Mouse (Mus musculus) cerebellum, adult (tissue): Measurements from ENCODE around the gene Tex14.
A peak's percentile ranks its signal among the peaks of the same experiment; 100 is the strongest.
"Not testable (repeated sequence)": the region's sequence is repeated elsewhere in the genome, so short reads cannot be mapped to it uniquely, and the experiment has no call there.

Experiments
- ATAC-seq: cut with Nextera tagmentation; 2 replicates; pipeline ENCODE4 v1.9.2; 2017; ENCODE audit warnings: mild to moderate bottlenecking, moderate library complexity, mixed read lengths; ENCODE audit not compliant: insufficient number of reproducible peaks, low FRiP score, low TSS enrichment

The Tex14 gene

GRCm38 (mm10) chr11:87426121-87426449, 21.2 kb downstream of the Tex14 start:
- ATAC-seq, result no peak

DNA sequence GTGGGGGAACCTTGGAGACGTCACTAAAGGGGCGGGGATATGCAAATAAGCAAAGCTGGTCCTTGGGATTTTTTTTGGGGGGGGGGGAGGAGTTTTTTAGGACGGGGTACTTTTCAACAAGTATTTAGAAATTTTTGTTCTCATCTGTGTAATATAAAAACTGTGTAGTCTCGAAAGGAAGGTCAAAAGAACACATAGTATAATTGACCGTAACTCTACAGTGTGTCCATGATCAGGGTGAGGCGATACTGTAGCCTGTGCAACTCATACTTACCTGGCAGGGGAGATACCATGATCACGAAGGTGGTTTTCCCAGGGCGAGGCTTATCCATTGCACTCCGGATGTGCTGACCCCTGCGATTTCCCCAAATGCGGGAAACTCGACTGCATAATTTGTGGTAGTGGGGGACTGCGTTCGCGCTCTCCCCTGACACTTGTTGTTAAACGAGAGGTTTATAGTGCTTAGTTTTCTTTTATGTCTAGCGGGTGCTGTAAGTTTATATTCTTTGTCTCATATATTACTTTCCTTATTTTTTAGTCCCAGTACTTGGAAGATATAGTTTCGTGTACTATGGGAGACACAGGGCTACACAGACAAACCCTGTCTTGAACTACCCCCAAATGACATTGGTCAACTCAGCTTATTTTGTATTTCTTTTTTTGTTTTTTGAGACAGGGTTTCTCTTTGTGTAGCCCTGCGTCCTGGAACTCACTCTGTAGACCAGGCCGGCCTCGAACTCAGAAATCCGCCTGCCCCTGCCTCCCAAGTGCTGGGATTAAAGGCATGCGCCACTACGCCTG, 21.8 kb downstream of the Tex14 start:
- ATAC-seq, result peak; percentile 68; the same call in 1 of the 2 replicates

DNA sequence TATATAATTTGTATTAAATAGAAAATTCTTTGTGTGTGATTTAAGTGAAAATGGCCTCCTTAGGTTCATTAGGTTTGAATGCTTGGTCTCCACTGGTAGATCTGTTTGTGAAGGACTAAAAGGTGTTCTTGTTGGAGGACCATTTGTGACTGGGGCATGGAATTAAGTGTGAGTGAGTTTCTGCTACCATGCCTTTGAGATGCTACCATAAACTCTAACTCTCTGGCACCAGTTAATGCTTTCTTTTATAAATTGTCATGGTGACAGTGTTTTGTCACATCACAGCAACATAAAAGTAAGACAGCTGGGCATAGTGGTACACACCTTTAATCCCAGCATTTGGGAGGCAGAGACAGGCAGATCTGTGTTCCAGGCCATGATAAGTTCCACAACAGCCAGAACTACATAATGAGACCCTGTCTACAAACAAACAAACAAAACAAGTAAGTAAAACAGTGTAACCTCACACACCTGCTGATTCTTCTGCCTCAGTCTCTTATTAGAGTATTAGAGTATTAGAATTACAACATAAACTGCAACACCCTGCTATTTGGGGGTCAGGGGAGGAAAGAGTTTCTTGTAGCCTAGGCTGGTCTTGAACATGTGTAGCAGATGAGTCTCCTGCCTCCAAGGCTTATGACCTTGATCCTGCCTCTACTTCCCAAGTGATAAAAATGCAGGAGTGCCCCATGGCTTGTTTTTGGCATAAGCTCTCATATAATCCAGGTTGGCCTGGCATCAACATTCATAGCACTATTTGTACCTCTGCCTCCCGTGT, 22.6 kb downstream of the Tex14 start:
- no peak for ATAC-seq

DNA sequence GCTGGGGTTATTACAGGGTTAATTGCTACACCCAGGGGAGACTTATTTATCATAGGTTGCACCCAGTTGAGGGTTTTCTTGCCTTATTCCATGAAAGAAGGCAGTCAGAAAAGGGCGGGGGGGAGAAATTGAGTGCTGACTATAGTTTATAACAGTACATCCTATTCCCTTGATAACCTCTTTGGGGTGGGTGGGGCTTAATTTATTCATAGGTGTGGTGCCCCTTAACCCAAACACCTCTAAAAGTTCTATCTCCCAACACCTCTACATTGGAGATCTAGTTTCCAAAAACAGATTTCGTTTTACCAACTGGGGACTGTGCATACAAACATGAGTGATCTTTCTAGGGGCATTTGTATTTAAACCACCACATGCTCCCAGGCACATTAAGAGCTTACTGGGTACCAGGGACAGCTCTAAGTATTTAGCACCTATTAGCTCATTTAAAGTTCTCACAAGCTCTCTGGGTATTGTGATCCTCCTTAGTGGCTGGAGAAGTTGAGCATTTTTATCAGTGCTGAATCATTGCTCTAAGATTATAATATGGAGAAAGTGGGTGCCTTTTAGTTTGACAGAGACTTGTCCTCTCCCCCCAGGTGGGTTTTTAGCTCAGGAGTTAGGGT, 23.3 kb downstream of the Tex14 start:
- no peak for ATAC-seq

- no peak for ATAC-seq
These were observed 24.5 kb downstream of the Tex14 start for GRCm38 (mm10) chr11:87429363-87429762.

DNA sequence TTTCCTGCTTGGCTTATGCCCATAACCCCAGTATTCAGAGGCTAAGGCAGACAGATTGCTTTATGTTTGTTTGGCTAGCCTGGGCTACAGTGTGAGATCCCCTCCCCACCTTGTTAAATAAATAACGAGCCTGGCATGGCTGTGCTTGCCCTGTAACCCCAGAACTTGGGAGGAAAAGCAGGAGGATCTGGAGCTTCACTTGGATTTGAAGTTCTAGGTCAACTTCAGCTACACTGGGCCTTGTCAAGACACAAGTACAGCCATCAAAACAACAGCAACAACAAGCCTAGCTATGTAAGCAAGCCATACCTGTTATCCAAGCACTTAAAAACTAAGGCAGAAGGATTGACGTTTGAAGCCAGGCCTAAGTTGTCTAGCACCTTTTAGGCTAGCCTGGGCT, 25.5 kb downstream of the Tex14 start:
- ATAC-seq, result no peak

GRCm38 (mm10) chr11:87431813-87432212, 26.9 kb downstream of the Tex14 start:
- ATAC-seq, result not testable (repeated sequence)

- no peak for ATAC-seq
These were observed 27.6 kb downstream of the Tex14 start for GRCm38 (mm10) chr11:87432447-87432846.

DNA sequence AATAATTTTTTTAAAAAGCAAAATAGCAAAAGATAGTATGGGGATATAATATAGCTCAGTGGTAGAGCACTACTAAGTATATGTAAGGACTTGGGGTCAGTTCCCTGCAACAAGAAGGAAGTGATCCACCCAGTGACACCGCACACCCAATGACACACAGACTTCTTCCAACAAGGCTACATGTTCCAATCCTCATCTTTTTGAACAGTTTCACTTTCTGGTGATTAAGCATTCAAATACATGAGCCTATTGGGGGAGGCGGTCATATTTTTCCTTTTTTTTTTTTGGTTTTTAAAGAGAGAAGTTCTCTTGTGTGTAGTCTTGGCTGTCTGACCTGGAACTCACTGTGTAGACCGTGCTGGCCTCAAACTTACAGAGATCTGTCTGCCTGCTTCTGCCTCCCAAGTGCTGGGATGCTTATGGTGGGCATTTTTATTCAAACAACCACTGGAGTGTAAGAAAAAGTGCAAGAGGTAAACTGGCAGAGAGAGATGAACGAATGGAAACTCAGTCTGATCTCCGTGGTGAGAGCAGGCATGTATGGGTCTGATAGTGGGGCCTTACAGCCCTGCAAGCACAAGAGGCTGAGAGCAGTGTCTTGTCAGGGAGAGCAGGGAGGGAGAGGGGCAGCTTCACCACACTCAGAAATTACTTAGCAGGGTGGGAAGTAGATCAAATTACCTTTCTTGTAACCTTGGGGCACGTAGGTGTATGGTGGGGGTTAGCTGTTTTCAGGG, 28.2 kb downstream of the Tex14 start:
- ATAC-seq, result no peak

- ATAC-seq, result not testable (repeated sequence)
These were observed 30.2 kb downstream of the Tex14 start for GRCm38 (mm10) chr11:87435107-87435506.

GRCm38 (mm10) chr11:87436326-87437232, 31.7 kb downstream of the Tex14 start:
- no peak for ATAC-seq

GRCm38 (mm10) chr11:87439796-87440420, 35.0 kb downstream of the Tex14 start:
- ATAC-seq, result no peak

GRCm38 (mm10) chr11:87442643-87443372, 37.9 kb downstream of the Tex14 start:
- ATAC-seq, result peak; percentile 99

- peak; percentile 51; the same call in 1 of the 2 replicates for ATAC-seq
These were observed 38.6 kb downstream of the Tex14 start for GRCm38 (mm10) chr11:87443373-87443883.

DNA sequence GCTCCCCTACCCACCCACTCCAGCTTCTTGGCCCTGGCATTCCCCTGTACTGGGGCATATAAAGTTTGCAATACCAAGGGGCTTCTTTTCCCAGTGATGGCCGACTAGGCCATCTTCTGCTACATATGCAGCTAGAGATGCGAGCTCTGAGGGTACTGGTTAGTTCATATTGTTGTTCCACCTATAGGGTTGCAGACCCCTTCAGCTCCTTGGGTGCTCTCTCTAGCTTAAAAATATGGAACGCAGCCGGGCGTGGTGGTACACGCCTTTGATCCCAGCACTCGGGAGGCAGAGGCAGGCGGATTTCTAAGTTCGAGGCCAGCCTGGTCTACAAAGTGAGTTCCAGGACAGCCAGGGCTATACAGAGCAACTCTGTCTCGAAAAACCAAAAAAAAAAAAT, 39.2 kb downstream of the Tex14 start:
- not testable (repeated sequence) for ATAC-seq

DNA sequence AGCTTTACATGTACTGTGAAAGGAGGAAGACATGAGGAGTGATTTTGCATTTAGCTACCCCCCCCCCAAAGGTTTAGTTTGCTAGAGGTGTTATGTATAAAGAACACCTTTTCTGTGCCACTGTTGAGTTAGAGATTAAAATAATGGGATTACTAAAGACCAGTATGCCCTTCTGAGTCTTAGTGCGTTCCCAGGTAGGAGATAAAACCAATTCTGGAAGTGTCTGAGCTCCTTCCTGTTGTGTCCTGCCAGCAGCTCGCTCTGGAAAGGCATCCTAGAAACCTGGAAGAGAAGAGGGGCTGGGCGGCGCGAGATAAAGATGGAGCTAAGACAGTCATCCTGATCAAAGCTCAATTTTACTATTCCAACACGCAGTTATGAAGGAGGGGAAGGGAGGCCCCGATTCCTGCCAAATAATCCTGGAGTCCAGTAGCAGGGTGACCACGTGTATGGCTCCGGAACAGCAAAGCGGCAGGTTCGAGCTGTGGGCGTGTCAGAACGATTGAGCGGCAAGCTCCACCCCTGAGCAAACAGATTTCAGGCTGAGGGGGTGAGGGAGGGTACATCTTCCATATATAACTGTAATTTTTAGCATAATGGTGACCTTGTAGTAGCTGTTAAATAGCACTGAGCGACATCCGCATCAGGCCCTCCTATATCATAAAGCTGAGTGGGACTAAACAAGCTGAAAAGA, 40.0 kb downstream of the Tex14 start:
- ATAC-seq, result no peak

GRCm38 (mm10) chr11:87445593-87445992, 40.7 kb downstream of the Tex14 start:
- not testable (repeated sequence) for ATAC-seq

DNA sequence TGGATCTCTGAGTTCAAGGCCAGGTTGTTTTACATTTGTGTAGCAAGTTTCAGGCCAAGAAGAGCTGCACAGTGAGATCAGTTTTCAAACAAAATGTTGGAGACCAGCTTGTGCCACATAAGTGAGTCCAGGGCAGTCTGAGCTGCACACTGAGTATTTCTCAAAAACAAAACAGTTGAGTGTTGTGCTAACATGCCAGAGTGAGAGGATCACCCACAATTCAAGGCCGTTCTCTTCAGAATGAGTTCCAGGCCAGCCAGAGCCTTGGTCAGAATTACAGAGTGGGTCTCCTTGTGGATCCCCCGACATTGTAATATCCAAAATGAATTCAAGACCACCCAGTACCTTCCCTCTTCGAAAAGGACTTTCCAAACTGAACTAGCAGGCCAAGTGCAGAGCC, 41.3 kb downstream of the Tex14 start:
- ATAC-seq, result no peak
